Mouse (Mus musculus) thymus, postnatal 10 days (tissue): ENCODE results near the gene Wt1.

Source experiments
- DNase-seq, 2 experiments: peaks; one replicate each; pipeline ENCODE4 v3.0.0; 2021; ENCODE audit warnings: low spot score in 2 of 2

The Wt1 gene

GRCm38 (mm10) chr2:105126691-105127530, 582 bp downstream of the Wt1 start:
- no peak for DNase-seq

GRCm38 (mm10) chr2:105127531-105128480, 1.5 kb downstream of the Wt1 start:
- no peak for DNase-seq

DNA sequence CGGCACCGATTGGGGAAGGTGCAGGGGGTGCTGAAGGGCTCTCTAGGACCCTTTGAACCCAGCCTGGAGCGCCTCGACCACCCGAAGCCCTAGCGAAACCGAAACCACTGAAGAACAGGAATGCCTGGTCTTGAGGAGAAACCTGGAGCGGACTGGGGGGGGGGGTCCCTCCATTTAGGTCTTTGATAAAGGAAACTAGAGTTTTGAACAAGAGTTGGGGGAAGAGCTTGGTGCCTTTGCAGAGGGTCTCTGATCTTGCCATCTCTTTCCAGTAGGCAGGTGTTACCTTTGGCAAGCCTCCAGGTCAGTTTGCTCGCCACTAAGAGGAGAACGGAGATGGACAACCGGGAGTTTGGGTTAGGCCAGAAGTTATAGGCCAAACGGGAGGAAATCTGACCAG, 2.2 kb downstream of the Wt1 start:
- DNase-seq: no peak

DNA sequence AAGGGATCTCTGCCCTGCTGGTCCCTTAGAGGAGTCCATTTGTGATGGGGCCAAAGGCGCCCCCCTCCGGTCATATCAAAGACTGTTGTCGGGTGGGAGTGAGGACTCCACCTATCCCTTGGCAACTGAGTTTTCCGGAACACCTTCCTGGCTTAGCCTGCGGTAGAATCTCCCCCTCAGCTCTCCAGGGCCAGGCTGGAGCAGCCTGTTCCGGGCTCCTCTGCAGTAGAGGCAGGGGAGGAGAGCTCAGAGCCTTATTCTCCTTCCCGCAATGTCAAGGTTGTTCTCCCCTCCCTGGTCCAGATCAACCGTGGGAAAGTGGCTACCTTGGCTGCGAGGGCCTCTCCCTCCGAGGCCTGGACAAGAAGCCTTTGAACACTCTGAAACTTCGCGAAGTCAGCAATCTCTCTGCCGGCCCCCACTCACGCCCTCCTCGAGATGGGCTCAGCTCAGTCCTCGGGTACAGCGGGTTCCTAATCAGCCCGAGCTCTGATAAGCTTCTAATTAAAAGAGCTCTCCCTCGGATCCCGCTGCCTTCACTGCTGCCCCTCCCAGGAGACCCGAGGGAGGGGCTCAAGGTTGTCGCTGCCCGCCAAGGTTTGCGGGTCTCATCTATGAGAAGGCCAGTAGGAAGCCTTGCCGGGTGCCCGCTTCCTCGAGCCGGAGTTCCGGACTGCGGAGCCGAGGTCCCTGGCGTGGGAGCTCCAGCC, 4.2 kb downstream of the Wt1 start:
- no peak for DNase-seq

DNA sequence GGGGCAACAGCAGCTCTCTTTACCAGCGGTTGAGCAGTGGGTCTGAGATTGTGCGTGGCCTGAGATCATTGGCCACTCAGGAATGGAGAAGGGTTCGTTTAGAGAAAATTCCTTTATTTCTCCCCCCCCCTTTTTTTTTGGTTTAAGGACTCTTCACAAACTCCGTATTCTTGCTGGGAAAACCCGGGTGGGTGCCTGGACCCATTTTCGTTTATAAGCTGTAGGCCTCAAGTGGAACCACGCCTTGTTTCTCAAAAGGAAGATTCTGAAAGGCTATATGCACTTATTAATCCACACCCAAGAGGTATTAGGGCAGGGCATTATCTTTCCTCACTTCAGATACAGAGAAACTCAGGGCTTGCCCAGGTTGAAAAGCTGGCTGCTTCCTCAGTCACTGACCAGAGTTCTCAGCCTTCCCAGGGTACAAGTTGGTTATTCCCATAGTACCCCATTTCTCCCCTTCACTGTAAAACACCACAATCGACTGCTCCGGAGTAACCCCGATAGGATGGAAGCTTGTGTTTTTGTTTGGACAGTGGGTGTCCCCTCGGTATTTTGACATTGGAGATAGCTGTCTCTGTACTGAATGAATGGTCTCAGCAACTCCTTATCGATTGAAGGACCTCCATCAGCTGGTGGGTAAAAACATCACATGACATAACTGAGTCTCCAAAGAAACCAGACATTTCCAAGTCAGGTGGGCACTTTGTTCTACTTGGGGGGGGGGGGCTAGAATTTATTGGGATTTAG, 4.9 kb downstream of the Wt1 start:
- no peak for DNase-seq

- no peak for DNase-seq
Measured at GRCm38 (mm10) chr2:105131811-105132100, 5.4 kb downstream of the Wt1 start.

- no peak for DNase-seq
Measured at GRCm38 (mm10) chr2:105132300-105132699, 6.0 kb downstream of the Wt1 start.

DNA sequence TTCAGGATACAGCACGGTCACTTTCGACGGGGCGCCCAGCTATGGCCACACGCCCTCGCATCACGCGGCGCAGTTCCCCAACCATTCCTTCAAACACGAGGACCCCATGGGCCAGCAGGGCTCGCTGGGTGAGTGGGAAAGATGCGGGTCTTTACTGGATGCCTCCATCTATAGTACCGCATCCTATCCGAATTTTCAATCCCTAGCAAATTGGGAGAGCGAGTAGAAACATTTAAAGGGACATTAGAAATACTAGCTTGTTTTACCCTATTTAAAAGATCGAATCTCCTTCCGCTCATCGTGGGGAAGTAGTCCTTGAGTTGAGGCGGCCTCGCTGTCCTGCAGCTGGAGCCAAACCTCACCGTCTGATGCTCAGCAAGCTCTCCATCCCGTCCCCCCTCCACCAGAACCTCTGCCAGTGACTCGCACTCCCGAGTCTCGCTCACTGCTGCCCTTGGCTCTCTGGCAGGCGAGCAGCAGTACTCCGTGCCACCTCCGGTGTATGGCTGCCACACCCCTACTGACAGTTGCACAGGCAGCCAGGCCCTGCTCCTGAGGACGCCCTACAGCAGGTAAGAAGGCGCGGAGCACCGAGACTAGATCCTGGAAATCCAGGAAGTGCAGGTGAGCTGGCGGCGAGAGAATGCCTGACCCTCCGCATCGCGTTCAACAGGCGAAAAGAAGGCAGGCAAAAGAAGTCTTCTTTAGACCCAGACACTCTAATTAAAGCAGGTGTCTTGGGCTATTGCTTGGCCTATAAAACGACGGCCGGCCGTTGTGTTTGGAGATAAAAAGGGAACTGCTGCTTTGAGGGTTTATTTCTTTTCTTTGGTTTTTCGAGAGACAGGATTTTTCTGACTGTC, 6.8 kb downstream of the Wt1 start:
- no peak for DNase-seq

DNA sequence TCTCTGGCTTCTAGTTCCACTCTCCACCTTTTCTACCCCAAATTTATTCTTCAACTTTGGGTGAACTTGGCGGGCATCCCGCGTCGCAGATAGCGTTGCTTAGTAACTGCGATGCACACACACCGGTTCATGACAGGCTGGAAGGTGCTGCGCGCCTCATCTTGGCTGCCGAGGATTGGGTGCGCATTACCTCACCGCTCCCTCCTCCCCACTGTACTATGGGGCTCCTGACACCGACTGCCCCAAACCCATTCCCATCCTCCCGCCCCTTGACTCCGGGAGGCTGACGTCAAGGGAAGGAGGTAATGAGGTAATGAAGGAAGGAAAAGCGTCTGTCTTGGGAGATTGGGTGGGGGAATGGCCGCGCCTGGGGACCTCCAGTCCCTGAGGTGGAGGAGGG, 8.0 kb downstream of the Wt1 start:
- no peak for DNase-seq

DNA sequence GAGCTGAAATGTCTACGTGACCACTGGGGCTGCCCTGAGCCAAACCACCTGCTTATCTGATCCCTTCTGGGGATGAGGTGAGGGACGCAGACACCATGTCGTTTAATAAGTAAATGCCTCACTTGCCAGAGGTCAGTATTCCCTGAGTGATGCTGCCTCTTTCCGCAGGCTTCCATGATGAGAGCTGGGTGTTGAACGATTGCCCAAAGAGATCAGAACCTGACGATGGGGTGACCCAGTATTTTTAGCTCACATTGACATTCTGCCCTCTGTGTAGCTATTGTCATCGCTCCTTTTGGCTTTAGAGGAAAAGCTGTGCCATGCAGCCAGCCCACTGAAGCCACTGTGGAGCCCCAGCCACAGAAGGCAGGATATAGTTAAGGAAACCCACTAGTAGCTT, 13.1 kb downstream of the Wt1 start:
- DNase-seq: no peak

DNA sequence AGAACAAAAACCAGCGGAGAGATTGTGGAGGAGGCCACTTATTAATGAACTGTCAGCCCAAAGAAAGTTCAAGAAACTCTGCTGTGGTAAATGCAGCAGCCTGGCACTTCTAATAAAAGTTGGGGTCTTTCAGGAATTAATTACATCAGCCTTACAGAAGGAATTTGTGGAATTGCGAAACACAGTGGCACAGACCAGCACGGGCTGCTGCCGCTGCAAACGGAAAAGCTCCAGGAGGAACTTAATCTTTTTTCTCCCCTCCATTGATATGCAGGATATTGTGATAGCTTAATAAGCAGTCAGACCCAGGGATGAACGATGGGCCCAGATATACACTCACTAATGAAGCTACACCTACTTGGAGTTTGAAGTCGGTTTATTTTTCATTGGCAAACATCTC, 15.0 kb downstream of the Wt1 start:
- no peak for DNase-seq

DNA sequence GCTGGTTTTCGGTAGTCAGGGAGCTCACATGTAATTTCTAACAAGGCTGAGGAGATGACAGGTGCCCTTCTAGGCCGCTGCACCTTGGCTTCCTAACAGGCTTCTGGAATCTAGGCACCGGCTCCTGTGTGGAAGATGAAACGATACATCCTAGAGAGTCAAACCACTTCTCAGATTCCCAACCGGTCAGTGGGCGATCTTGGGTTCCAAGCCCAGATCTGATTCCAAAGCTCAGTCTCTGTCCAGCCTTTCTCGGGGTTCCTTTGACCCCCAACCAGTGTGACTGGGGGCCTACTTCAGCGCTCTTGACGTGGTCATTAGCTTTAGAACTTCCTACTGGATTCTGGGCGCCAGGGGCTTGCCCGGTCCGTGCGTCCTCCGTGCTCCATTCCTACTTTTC, 17.4 kb downstream of the Wt1 start:
- no peak for DNase-seq

DNA sequence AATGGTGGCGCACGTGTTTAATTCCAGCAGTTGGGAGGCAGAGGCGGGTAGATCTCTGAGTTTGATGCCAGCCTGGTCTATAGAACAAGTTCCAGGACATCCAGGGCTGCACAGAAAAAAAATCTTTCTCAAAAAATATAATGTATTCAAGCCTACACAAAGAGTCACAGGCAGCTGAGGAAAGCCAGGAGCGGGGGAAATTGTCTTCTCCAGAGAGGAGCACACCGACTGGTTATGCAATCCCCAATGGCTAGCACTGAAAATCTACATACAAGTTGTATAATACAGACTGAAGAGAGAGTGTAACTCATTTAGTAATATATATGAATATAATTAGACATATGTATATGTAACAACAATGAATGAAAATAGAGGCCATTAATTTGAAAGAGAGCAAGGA, 25.2 kb downstream of the Wt1 start:
- no peak for DNase-seq

- DNase-seq: no peak
Measured at GRCm38 (mm10) chr2:105153046-105153445, 26.7 kb downstream of the Wt1 start.

DNA sequence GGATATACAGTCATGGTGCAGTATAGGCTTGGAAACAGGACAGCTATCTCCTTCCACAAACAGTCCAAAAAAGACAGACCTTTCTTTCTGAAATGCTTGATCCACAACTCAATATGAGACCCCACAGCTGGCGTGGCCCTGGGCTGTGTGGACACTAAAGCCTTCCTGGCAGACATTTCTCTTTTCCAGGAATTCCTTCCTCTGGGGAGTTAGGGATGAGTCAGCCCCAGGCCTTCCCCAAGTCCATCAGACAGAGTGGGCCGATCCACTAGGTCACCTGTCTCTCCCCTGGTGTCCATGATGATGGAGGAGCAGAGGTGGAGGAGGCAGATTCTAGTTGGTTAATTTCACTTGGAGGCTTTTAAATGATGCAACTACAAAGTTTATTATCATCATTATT, 34.6 kb downstream of the Wt1 start:
- no peak for DNase-seq

DNA sequence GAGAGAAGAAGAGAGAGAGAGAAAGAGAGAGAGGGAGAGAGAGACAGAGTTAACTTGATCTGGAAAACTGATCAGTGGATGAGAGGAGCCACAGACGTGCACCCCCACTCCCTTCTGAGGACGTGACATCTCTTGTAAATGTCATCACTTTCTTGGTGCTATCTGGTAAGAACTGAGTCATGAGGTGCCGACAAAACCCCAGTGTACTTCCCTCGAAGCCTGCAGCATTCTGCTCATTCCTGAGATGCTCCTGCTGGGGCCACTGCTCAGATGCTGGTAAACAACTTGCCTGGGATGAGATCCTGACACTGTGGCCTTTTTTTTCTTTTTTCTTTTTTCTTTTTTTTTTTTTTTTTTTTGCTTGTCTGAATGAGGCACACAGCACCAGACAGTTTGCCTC, 36.4 kb downstream of the Wt1 start:
- DNase-seq: no peak

- DNase-seq: no peak
Measured at GRCm38 (mm10) chr2:105168137-105168536, 41.8 kb downstream of the Wt1 start.

- no peak for DNase-seq
Measured at GRCm38 (mm10) chr2:105174254-105174653, 47.9 kb downstream of the Wt1 start.

DNA sequence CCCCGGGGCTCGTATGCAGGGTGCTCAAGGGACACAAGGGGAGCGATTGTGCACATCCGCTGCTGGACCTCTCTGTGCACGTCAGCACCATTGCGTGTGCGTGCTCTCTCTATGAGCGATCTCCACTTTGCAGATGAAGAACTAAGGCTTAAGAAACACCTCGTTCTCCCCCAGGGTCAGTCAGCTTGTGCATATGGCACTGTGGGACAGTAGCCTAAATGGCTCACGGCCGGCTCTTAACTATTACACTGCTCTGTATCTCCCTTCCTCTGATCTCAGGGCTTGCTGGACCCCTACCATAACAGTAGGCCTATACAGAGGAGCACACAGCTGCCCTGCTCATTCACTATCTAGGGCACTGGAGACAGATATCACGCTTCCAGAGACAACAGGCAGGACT, 52.5 kb downstream of the Wt1 start:
- DNase-seq: no peak

- DNase-seq: no peak
Measured at GRCm38 (mm10) chr2:105182501-105182900, 56.2 kb downstream of the Wt1 start.

DNA sequence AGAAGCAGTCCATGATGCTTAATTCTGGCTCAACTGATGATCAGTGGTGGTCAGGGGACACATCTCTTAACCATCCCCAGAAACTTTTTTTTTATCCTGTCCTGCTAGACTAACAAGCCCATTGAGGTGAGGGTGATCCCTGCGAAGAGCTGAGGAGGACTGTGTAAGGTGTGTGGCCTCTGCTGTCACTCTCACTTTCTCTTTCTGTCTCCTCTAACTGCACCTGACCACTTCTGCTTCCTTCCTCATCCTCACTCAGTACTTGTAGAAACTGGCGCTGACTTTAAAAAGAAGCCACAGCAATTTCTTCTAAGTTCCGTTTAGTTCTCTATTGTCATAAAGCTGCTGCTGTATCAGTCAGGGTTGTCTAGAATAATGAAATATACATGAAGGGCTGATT, 58.8 kb downstream of the Wt1 start:
- no peak for DNase-seq
